Mouse (Mus musculus): ENCODE measurements at regions not wholly inside any gene's neighbourhood (a gene's known extent, or its start where the extent isn't known, plus 50 kb on each side); places are given as distances from the start of the nearest gene placed in this dataset.
"Not testable (repeated sequence)": the region's sequence is repeated elsewhere in the genome, so short reads cannot be mapped to it uniquely, and the experiment has no call there.

- no peak for DNase-seq
Measured at GRCm38 (mm10) chr1:154018241-154018640, 118.2 kb upstream of the Teddm2 start.

DNA sequence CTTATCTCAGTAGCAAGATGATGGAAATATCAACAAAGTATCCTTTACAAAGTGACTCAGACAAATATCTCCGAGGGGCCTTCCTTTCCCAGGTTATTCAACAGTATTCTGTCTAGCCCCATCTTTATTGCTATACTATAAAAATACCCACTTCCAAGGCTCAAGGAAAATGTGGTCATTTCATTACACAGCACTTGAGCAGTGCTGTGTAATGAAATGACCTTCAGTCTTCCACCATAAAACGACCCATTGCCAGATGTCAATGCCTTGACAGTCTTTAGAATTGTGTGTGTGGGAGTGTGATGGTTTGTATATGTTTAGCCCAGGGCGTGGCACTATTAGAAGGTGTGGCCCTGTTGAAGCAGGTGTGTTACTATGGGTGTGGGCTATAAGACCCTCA is 124.3 kb upstream of the Teddm2 start:
- no peak for DNase-seq

GRCm38 (mm10) chr1:154027303-154027702 is 127.3 kb upstream of the Teddm2 start:
- no peak for DNase-seq

GRCm38 (mm10) chr1:154029826-154030225 is 129.8 kb upstream of the Teddm2 start:
- DNase-seq, result no peak

DNA sequence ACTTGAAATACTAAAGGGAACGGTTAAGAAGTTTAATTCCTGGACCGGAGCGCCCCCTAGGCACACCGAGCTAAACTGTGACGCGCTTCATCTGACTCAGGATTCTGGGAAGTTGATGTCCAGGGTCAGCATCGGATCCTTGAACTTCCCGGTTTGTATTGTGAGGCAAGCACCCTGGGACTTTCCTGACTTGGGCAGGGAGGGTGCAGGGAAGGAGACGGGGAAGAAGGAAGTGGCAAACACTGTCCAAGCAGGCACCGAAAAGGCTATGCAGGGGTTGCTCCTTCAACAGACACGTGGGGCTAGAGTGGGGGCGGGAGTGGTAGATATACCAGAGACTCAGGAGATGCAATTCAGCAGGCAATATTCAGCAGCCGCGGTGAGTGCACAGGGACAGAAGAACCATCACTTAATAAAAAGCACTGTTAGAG is 132.7 kb upstream of the Teddm2 start:
- DNase-seq, result peak; percentile 29 to 35

DNA sequence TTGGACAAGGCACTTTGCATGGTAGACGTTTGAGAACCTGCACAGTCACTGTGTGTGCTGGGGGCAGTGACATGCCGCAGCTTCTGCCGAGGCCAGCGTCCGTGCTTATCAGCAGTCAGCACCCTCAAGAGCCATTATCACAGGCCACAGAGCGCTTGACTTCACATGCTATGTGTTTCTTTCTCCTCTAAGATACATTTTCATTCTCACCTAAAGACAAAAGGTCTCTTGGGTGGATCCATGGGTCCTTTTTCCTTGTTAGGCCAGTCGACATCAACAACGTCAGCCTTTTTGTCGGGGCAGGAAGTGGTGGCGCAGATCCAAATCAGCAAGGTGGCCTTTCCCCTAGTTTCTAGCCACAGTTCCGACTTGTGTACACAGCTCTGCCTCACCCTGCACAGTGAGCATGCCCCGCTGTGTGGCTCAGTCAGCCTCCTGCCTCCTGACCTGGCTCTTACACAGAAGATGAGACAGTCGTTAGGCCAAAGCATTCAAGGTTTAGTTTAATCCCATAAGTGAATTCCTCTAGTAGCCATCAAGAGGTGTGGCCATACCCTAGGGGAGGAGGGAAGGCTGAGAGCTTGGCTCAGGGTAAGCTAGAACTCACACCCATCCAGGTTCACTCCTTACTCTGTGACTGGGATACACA is 134.1 kb upstream of the Teddm2 start:
- peak in 1 of 2 experiments; percentile 5 for DNase-seq

DNA sequence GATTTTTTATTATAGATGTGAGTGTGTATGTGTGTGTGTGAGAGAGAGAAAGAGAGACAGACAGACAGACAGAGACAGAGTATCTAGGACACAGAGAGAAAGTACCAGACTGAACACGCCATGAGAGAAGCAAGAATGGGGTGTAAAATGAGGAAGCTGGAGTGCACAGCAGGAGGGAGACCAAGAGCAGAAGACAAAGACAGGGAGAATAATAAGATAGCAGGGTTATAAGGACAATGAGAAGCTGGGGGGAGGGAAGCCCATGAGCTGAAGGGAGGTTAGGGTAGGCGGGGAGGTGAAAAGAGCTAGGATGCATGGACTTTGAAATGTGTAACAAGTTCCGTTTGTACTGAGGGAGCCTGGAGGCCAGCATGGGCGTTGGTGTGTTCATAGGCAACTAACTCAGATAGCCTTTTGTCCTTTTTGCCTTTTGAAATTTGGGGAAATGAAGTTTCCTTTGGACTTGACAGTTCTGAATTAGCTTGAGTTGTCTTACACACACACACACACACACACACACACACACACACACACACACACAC is 136.8 kb upstream of the Teddm2 start:
- DNase-seq, result no peak

DNA sequence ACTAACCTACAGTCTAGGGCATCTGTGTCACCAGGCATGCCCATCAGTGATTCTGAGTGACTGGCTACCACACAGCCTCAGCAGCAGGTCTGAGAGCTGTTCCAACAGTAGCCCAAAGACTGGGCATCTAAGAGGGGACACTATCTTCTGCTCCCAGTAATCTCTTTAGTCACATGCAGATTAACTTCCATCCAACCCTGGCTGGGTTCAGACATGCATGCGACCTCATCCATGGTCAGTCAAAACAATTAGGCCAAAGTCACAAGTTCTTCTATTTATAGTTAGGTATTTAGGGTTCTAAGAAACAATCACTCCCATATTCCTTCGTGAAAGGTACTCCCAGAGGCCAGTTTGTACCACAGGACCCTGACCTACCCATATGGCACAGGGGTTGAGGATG is 138.2 kb upstream of the Teddm2 start:
- DNase-seq, result no peak

DNA sequence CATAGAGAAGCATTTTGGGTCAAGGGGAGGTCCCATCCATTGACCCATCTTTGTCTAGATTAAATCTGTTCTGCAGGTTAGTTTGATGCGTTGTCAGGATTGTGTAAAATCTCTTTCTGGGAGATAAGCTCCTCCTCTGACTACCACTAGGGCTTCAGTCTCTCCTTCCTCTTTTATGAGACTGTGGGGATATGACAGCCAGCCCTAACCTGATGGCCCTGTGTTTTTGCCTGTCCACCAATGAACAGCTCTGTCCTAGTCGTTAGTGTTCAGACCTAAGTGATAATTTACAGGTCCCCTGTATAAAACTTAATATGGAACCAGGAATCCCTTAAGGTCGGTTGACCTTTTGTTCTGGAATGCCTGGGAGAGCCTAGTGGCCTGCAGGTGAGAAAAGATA is 140.9 kb upstream of the Teddm2 start:
- no peak for DNase-seq

DNA sequence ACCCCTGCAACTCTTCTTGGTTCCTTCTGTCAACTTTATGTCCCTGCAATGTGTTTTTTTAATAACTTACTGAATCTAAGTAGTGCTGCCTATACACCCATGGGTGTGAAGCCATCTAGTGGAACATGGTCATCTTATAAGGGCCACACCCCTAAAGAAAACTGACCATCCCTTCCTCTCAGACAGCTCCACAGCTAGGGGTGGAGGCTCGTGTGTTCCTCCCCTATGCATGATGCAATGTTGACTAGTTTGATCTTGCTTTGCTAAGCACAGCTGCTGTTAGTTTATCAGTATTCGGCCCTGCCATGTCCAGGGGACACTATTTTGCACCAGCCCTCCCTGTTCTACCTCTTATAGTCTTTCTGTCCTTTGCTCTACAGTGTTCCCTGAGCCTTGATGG is 142.9 kb upstream of the Teddm2 start:
- DNase-seq, result no peak

- DNase-seq, result no peak
Measured at GRCm38 (mm10) chr1:154044712-154045111, 144.7 kb upstream of the Teddm2 start.

DNA sequence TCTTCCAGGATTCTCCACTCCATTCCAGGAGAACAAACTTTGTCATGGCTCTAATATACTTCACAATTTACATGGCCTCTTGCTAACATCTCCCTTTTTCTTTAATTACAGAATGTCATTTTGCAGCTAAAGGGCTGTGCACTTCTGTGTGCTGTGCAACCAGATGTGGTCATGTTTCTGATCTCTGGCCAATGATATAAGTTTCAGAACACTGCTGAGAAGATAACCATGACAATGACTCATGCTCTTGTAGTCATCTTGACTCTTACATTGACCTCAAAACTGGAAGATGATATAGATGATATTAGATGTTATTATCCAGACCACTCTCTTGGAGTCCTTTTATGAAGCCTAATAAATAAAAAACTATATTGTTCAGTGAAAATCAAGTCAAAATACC is 145.9 kb upstream of the Teddm2 start:
- no peak for DNase-seq

DNA sequence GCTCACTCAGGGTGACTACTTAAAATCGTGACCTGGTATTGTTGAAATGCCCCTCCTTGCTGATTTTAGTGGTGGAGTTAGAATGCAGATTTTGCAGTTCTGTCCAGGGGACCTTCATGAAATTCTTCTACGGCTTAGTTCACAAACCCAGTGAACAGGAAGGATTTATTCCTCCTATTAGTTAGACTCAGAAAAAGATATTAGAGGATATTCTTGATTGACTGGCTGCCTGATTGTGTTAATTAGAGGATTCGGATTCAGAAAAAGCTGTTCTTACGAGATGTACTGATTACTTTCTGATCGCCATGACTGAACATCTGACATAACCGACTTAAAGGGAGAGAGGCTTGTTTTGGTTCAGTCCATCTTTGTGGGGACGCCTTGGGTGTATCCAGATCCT is 147.3 kb upstream of the Zfp648 start:
- DNase-seq, result no peak

GRCm38 (mm10) chr1:154054874-154055273 is 146.1 kb upstream of the Zfp648 start:
- no peak for DNase-seq

GRCm38 (mm10) chr1:154061397-154061796 is 139.6 kb upstream of the Zfp648 start:
- DNase-seq, result not testable (repeated sequence)

GRCm38 (mm10) chr1:154061851-154062250 is 139.1 kb upstream of the Zfp648 start:
- no peak for DNase-seq

GRCm38 (mm10) chr1:154062666-154063065 is 138.3 kb upstream of the Zfp648 start:
- no peak for DNase-seq

DNA sequence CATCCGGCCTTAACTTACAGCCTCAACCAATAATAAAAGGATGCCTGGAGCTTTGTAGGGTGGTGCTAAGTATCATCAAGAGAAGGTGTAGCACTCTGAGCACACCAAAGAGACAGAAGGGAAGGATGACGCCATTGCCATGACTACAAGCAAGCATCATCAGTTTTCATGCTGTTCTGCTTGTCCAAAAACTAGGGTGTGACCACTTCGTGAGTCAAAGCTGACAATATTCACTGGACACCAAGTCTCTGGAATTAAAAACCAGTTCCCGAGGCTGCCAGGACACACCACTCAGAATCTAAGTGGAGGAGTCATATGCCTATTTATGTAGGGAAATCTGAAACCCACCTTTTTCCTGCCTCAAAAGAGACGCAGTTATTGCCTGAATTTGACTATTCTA is 136.4 kb upstream of the Zfp648 start:
- no peak for DNase-seq

- DNase-seq, result no peak
Measured at GRCm38 (mm10) chr1:154065336-154066329, 135.4 kb upstream of the Zfp648 start.

DNA sequence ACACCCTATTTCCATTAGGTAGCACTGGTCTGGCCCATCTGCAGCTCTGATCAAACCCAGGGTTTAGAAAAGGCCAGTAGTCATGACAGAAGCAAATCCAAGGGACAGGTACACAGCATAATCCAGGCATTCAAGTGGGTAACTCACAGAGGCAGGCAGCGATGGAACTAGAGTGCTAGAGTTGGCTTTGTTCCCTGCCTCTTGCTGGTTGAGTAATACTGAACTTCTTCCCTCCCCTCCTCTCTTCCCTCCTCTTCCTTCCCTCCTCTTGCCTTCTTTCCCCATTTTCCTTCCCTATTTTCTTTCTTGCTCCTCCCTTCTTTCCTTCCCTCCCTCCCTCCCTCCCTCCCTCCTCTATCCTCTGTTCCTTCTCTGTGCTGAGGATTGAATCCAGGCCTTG is 133.1 kb upstream of the Zfp648 start:
- DNase-seq, result no peak

- DNase-seq, result no peak
Measured at GRCm38 (mm10) chr1:154074270-154074669, 126.7 kb upstream of the Zfp648 start.

DNA sequence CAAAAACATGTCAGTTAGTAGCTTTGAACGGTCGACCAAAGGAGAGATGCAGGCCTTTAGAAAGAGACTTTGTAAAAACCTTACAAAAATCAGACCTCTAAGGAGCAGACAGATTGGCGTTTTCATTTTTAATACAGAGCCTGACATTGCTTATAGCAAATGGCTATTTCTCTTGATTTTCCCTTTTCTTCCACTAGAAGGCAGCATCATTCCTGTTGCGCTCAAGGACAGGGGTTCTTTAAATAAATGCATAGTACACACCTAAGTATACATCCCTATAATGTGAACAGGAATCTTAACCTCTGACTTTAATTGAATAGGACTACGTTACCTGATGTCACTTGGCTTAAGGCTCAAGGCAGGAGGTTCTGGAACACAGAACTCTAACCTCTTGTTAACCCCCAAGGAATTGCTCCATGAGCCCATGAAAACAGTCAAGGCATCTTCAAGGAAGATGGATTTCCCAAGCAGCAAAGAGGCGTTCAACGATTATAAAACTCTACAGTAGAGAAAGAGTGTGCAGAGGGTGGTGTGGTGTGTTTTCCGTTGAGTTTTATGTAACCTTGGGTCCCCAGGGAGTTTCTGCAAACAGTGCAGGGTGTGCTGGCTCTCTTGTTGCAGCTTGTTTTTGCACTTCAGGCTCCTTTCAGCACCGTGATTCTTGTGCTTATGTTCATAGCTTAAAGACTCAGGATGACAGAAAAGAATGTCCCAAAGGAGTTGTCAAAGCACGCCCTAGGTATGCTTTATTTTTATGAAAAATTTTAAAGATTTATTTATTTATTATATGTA is 124.1 kb upstream of the Zfp648 start:
- no peak for DNase-seq
